Mouse (Mus musculus) midbrain, embryonic 13.5 days (tissue): Measurements from ENCODE around the gene Prpf40b. TPM values are rescaled to one million over a fixed set of nuclear protein-coding genes. Genes with fewer than 3 reads are reported as not detected.
A peak's percentile ranks its signal among the peaks of the same experiment; 100 is the strongest.

Source experiments
- ATAC-seq: fragments of 200-750 bp; cut with Nextera tagmentation; 2 replicates; pipeline ENCODE4 v1.8.0; 2017; ENCODE audit warnings: mild to moderate bottlenecking, moderate TSS enrichment, moderate library complexity
- H3K27ac ChIP-seq: fragments of 300-500 bp; sonication (generic); 2 replicates; pipeline ENCODE4 v1.5.1; 2015; ENCODE audit warnings: inconsistent platforms, mild to moderate bottlenecking, moderate library complexity
- H3K27me3 ChIP-seq: fragments of 300-500 bp; sonication (generic); 2 replicates; pipeline ENCODE4 v1.6.1; 2015; ENCODE audit warnings: mild to moderate bottlenecking, inconsistent platforms
- H3K36me3 ChIP-seq: fragments of 300-500 bp; sonication (generic); 2 replicates; pipeline ENCODE4 v1.6.1; 2015; ENCODE audit warnings: mild to moderate bottlenecking, inconsistent platforms
- H3K4me1 ChIP-seq: fragments of 300-500 bp; sonication (generic); replicated peaks from 2 replicates; pipeline ENCODE4 v1.6.1; 2015; ENCODE audit warnings: inconsistent platforms
- H3K4me2 ChIP-seq: fragments of 300-500 bp; sonication (generic); replicated peaks from 2 replicates; pipeline ENCODE4 v1.6.1; 2015; ENCODE audit warnings: moderate library complexity, mild to moderate bottlenecking, inconsistent platforms
- H3K4me3 ChIP-seq: fragments of 300-500 bp; sonication (generic); replicated peaks from 2 replicates; pipeline ENCODE4 v1.5.1; 2015; ENCODE audit warnings: mild to moderate bottlenecking, inconsistent platforms
- H3K9ac ChIP-seq: fragments of 300-500 bp; sonication (generic); replicated peaks from 2 replicates; pipeline ENCODE4 v1.6.1; 2015; ENCODE audit warnings: mild to moderate bottlenecking, inconsistent platforms
- H3K9me3 ChIP-seq: fragments of 300-500 bp; sonication (generic); 2 replicates; pipeline ENCODE4 v1.6.1; 2016; ENCODE audit warnings: mild to moderate bottlenecking, inconsistent platforms
- WGBS: fragments of 180-500 bp; shearing (Covaris S2); methylation state at CpG from one replicate; pipeline ENCODE4 v1.1.7; 2015; 5-methylcytosine and 5-hydroxymethylcytosine counted together
- polyA plus RNA-seq: library from polyadenylated mRNA; unstranded; fragments of >200 nt; fragmentation: Nextera tagmentation; extraction: Ambion mirVana; gene quantifications from 2 replicates; pipeline ENCODE4 v1.2.1, GENCODE M21; 2015

Gene Prpf40b
- polyA plus RNA-seq, 1 experiment from 2014 or later: 125 TPM

DNA sequence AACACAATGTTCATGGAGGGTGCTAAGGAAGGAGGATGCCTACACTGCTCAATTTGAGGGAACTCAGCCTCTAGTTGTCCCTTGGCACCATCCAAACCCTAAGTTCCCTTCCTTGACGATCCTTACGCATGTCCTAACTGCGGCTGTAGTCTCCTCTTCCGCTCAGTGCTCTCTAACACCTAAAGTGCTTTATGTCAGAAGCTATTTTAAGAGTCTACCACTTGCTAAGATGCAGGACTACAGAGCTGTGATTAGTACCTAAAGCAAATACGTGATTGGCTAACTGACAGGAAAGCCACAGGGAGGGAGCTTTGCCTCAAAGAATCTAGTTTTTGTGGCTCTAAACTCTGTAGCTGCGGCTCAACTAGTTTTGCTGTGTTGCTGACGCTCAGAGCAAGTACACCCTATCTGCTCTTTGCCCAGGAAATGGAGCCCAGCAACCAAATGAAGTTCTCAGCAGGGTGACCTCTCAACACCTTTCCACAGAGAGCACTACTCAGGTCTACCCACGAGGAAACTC is 41.0 kb downstream of the Prpf40b start:
- 87% methylated on average over 8 of the region's 8 CpGs for WGBS
- no peaks in the 10 kb centered on the region for H3K9me3 ChIP-seq
- no peak overlapping the region for H3K27ac ChIP-seq
- peaks cover 4% of the 10 kb centered on the region; the same call in 1 of the 2 replicates for H3K4me1 ChIP-seq
- H3K9ac ChIP-seq: no peak overlapping the region
- H3K4me2 ChIP-seq: no peak overlapping the region
- H3K4me3 ChIP-seq: no peak overlapping the region
- 0 out of 2 replicates have a peak, but pooled peaks cover 4% of the 10 kb centered on the region for H3K36me3 ChIP-seq
- no peaks in the 10 kb centered on the region for H3K27me3 ChIP-seq
- no peak for ATAC-seq

DNA sequence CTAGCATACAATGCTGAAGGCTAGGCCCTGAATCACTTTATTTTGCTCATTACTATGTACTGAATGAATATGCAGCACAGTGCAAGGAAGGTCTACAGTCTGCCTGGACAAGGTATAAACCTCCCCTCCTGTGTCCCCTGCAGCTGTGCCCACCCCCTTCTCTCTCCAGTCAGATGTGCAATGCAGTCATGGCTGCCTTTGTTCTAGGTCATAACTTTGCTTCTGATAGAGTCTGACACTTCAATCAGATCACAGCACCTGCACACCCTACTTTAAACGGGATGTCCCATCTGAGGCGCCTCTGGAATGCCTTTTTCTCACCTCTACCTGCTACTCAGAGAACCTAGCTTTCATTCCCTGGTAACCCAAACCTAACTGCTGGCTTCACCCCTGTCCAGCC is 44.0 kb downstream of the Prpf40b start:
- no peaks in the 10 kb centered on the region for H3K27me3 ChIP-seq
- H3K4me2 ChIP-seq: no peak overlapping the region
- no peak overlapping the region for H3K27ac ChIP-seq
- no peak overlapping the region for H3K4me3 ChIP-seq
- H3K9ac ChIP-seq: no peak overlapping the region
- 0 out of 2 replicates have a peak, but pooled peaks cover 4% of the 10 kb centered on the region for H3K36me3 ChIP-seq
- no peaks in the 10 kb centered on the region for H3K9me3 ChIP-seq
- ATAC-seq: no peak
- 79% methylated on average over 2 of the region's 2 CpGs for WGBS
- peaks cover 20% of the 10 kb centered on the region for H3K4me1 ChIP-seq

DNA sequence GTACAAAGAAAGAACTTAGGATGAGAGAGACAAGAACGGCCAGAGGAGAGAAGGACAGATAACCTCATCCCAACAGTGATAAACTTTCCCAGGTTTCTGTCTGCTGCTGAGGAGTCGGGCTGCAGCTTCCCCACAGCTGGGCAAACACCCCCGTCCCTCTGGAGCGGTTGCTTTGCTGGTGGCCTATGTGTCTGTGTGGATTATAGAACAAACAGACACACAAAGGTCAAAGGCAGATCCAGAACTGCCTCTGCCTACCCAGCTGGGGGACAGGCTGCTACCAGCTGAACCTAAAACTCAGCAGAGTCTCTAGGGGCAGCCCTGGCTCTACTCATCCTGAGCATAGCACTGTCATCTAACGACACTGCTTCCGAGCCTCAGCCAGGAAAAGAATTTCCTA is 44.8 kb downstream of the Prpf40b start:
- Histone ChIP-seq H3K27me3 (no peaks in the 10 kb centered on the region), H3K4me2 (no peak overlapping the region), H3K36me3 (0 out of 2 replicates have a peak, but pooled peaks cover 3% of the 10 kb centered on the region), H3K4me1 (peaks cover 21% of the 10 kb centered on the region), H3K4me3 (no peak overlapping the region), H3K27ac (no peak overlapping the region), H3K9me3 (no peaks in the 10 kb centered on the region), H3K9ac (no peak overlapping the region)
- WGBS: 62% methylated on average over 6 of the region's 6 CpGs
- no peak for ATAC-seq

DNA sequence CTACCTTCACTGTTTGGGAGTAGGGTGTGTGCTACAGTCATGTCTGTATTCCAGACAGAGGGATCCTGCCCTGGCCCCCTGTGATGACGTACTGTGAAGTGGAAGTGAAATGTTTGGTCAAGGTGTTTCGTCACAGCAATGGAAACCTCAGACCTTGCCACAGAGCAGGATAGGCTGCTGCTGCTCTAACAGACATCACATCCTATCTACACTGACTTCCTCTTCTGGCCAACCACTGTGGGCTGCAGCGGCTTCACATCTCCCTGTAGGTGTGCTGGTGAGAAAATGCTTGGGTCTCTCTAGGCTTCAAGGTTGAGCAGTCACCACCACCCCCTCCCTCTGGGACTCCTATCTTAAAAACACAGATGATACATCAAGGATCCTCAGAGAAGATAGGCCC is 46.2 kb downstream of the Prpf40b start:
- WGBS: 93% methylated on average over 3 of the region's 3 CpGs
- Histone ChIP-seq H3K27me3 (no peaks in the 10 kb centered on the region), H3K36me3 (no peaks in the 10 kb centered on the region), H3K9me3 (no peaks in the 10 kb centered on the region), H3K27ac (no peak overlapping the region), H3K4me3 (no peak overlapping the region), H3K4me2 (no peak overlapping the region), H3K9ac (no peak overlapping the region), H3K4me1 (peaks cover 21% of the 10 kb centered on the region)
- ATAC-seq: no peak

DNA sequence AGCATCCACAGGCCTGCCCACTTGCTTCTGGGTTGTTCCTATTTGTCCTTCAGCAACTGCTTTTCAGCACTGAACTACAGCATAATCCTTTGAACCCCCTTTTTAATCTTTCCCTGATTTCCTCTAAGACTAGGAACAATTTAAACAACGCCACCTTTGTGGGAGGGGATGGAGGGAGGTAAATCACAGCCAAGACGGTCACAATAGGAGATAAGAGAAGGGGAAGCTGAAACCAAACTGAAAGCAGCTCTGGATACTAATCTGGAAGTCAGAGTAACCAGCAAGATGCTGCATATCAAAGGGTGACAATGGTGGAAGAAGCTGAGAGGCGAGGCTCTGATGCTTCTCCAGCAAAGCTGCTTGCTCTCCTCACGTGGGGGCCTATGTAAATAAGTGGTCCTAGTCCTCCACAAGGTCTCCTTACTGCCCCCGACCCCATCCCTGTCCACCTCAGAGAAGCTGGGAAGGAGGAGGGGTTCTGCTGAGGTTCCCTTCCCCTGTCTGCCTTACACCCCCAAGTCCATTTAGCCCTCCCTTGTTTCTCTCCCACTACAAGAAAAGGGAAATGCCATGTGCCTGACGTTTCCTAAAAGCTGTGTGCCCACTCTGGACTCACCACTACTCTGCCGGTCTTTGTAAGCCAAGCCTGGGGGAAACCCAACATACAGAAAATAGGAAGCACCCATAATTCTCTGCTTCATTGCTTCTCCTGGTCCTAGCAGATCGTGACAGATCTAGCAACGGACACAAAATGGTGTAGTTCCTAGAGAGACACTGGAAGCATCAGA is 47.5 kb downstream of the Prpf40b start:
- Histone ChIP-seq H3K9me3 (no peaks in the 10 kb centered on the region), H3K4me2 (no peak overlapping the region), H3K36me3 (no peaks in the 10 kb centered on the region), H3K27me3 (no peaks in the 10 kb centered on the region), H3K4me3 (no peak overlapping the region), H3K4me1 (peaks cover 21% of the 10 kb centered on the region), H3K9ac (no peak overlapping the region), H3K27ac (no peak overlapping the region)
- WGBS: 49% methylated on average over 9 of the region's 9 CpGs
- no peak for ATAC-seq

DNA sequence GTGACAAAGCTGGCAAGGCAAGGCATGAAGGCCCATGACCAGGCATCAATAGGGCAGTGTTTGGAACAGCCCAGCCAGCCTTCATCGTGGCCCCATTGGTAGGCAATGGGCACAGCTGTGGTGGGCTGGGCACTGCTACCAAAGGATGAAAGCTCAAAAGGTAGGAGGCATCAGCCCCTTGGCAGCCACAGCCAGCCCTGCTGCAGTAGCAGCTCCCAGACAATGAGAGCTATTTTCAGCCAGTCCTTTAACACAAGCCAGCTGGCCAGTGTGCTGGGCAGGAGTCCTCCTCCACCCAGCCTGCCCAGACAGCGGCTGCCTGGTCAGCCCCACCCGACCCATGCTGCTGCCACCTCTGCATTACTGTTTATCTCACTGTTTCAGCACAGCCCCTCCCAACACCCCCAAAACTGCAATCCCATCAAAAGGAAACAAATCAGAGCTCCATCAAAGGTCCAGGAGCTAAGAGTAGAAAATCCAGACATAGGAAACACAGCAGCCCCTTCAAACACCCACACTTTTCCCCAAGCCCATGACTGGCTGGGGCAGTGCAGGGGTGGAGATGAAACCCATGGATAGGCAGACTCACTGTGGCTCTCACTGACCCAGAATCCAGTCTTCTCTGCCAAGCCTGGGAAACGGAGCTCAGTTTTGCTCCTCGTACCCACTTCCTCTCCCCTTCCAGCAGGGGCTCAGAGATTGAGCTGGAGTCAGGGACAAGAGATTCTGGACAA is 48.7 kb downstream of the Prpf40b start:
- 68% methylated on average over 5 of the region's 5 CpGs for whole genome bisulfite sequencing
- Histone ChIP-seq H3K9me3 (no peaks in the 10 kb centered on the region), H3K9ac (no peak overlapping the region), H3K36me3 (no peaks in the 10 kb centered on the region), H3K27me3 (no peaks in the 10 kb centered on the region), H3K4me2 (no peak overlapping the region), H3K27ac (peak overlapping the region; percentile 22; the same call in 1 of the 2 replicates), H3K4me1 (peaks cover 21% of the 10 kb centered on the region), H3K4me3 (no peak overlapping the region)
- no peak for ATAC-seq

DNA sequence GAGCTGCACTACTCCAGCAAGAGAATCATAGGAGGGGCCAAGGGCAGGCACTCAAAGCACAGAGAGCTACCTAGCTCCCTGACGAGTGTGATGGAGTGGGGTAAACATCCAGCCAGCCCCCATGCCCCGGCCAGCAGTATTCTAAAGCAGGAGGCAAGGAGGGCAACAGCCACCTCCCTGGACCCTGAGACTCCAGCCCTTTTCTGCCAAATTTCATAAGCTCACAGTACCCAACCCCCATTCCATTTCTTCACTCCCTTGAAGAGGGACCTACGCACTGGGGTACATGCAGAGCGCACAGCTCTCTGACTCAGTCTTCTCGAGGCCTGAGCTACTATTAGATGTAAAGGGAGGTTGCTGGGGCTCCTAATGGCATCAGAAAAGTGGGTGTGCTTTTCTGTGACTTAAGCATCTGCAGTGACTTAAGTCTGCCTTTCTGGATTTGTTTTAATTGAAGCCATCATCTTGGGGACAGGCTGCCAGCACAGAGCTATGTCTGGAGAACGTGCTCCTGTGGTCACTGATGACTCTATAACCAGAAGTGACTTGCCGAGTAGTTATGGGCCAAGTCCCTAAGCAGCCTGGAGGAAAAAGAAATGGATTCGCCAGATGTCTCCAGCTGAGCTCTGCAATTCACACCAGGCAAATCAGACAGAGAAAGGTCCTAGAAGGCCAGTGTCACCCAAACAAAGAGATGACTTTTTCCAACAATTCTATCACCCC is 49.4 kb downstream of the Prpf40b start:
- peak overlapping the region; percentile 22; the same call in 1 of the 2 replicates for H3K27ac ChIP-seq
- no peak overlapping the region for H3K4me3 ChIP-seq
- 75% methylated on average over 8 of the region's 8 CpGs for WGBS
- H3K27me3 ChIP-seq: no peaks in the 10 kb centered on the region
- peaks cover 21% of the 10 kb centered on the region for H3K4me1 ChIP-seq
- H3K36me3 ChIP-seq: no peaks in the 10 kb centered on the region
- H3K4me2 ChIP-seq: no peak overlapping the region
- no peak overlapping the region for H3K9ac ChIP-seq
- no peaks in the 10 kb centered on the region for H3K9me3 ChIP-seq
- ATAC-seq: no peak

DNA sequence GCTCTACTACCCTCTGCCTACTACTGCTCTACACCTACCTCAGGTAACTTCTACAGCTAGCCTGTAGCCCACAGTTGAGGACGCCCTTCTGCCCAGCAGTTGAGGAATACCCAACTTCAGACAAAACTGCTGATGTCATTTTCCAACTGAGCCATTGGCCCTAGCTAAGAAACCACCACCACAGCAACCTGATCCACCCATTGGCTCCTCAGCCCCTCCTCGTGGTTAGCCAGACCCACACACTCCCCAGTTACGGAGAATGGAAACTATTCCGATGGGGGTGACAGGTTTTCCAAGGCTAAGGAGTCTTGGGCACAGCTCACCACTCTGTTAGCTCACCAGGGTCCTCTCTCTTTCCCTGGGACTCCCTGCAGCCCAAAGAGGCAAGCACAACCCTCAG is 50.1 kb downstream of the Prpf40b start:
- no peak overlapping the region for H3K4me2 ChIP-seq
- H3K27ac ChIP-seq: no peak overlapping the region
- WGBS: 80% methylated on average over 4 of the region's 4 CpGs
- peaks cover 17% of the 10 kb centered on the region for H3K4me1 ChIP-seq
- no peak for ATAC-seq
- H3K27me3 ChIP-seq: no peaks in the 10 kb centered on the region
- H3K9ac ChIP-seq: no peak overlapping the region
- H3K36me3 ChIP-seq: no peaks in the 10 kb centered on the region
- no peaks in the 10 kb centered on the region for H3K9me3 ChIP-seq
- no peak overlapping the region for H3K4me3 ChIP-seq

DNA sequence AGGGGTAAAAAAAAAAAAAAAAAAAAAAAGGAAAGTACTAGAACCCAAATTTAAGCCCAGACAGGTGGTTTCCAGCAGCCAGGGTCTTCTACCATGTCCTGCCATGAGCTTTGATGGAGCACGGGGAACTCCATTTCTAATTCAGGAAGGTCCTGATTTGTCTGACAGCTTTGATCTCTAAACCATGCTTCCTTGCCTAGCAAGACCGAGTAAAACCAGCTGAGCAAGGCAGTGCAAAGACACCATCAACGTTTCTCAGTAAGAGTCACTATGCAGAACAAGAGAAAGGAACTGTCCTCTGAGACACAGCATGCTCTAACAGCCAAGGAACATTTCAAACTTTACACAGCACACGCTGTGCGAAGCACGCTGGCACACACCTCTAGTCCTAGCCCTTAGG is 56.7 kb downstream of the Prpf40b start:
- H3K4me1 ChIP-seq: peaks cover 5% of the 10 kb centered on the region; the same call in 1 of the 2 replicates
- no peak overlapping the region for H3K27ac ChIP-seq
- no peak overlapping the region for H3K4me3 ChIP-seq
- no peaks in the 10 kb centered on the region for H3K36me3 ChIP-seq
- no peak overlapping the region for H3K4me2 ChIP-seq
- H3K27me3 ChIP-seq: no peaks in the 10 kb centered on the region
- WGBS: 85% methylated on average over 6 of the region's 6 CpGs
- H3K9ac ChIP-seq: no peak overlapping the region
- no peaks in the 10 kb centered on the region for H3K9me3 ChIP-seq
- no peak for ATAC-seq

DNA sequence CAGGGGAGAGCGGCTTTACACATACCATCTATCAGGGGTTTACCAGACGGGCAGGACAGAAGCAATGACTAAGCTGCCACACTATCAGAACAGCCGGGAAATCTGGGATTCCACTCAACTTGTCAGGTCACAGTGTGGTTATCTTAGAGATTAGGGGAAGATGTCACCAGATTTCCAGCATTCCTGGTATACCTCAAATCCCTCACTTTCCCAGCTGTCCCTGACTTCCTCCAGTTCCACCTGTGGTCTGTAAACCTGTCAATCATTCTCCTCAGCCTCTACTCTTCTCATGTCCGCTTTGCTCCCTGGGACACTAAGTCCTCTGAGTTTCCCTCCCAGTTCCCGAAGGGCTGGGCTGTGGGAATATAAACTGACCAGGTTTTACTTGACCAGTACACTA is 57.4 kb downstream of the Prpf40b start:
- Histone ChIP-seq H3K27me3 (no peaks in the 10 kb centered on the region), H3K9me3 (no peaks in the 10 kb centered on the region), H3K4me1 (peaks cover 5% of the 10 kb centered on the region; the same call in 1 of the 2 replicates), H3K4me2 (no peak overlapping the region), H3K9ac (no peak overlapping the region), H3K4me3 (no peak overlapping the region), H3K27ac (no peak overlapping the region), H3K36me3 (no peaks in the 10 kb centered on the region)
- 80% methylated on average over 5 of the region's 5 CpGs for WGBS
- no peak for ATAC-seq

DNA sequence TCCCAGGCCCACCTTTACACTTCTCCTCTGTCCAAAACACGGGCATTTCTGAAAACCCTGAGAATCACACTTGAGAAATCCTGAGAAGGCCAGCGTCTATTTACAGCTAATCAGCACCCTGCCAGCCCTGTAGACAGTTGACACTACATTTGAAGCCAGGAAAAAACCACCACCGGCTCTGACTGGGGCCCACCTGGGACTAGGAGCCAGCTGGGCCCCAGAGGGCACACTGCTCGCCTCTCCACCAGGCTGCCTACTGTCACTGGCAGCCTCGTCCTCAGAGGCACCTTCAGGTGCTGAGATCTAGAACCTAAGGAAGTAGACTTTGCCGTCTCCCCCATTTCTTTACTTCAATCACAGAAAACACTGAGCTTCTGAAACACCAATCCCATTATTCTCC is 60.8 kb downstream of the Prpf40b start:
- H3K27me3 ChIP-seq: no peaks in the 10 kb centered on the region
- H3K4me1 ChIP-seq: peaks cover 5% of the 10 kb centered on the region; the same call in 1 of the 2 replicates
- H3K4me3 ChIP-seq: no peak overlapping the region
- WGBS: 77% methylated on average over 6 of the region's 6 CpGs
- no peaks in the 10 kb centered on the region for H3K36me3 ChIP-seq
- no peak overlapping the region for H3K4me2 ChIP-seq
- H3K9me3 ChIP-seq: no peaks in the 10 kb centered on the region
- H3K9ac ChIP-seq: no peak overlapping the region
- H3K27ac ChIP-seq: no peak overlapping the region
- no peak for ATAC-seq

DNA sequence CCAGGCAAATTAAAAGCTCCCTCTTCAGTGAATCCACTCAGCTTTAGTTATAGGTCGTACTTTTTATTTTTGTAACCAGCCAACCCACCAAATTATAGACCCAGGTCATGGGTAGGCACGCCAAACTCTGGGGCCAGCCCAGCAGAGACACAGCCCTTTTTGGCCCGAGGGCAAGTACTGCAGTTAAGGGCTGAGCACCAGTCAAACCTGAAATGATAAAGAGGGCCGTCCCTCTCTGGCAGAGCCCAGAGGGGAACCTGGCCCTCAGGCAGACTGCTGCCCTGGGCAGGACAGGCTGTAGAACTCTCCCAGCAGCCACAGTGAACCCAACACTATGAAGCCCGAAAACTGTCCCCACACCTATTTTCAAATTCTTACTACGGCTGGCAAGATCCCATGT is 61.6 kb downstream of the Prpf40b start:
- no peak overlapping the region for H3K4me2 ChIP-seq
- H3K27me3 ChIP-seq: no peaks in the 10 kb centered on the region
- H3K4me3 ChIP-seq: no peak overlapping the region
- no peak for ATAC-seq
- H3K4me1 ChIP-seq: peaks cover 5% of the 10 kb centered on the region; the same call in 1 of the 2 replicates
- no peak overlapping the region for H3K9ac ChIP-seq
- H3K9me3 ChIP-seq: no peaks in the 10 kb centered on the region
- no peak overlapping the region for H3K27ac ChIP-seq
- whole genome bisulfite sequencing: 89% methylated on average over 6 of the region's 6 CpGs
- H3K36me3 ChIP-seq: no peaks in the 10 kb centered on the region
